Mouse (Mus musculus): Measurements from ENCODE around the gene Ano8.

Ano8 gene

GRCm38 (mm10) chr8:71498816-71499690 is 13.3 kb upstream of the Ano8 start:
- DNase-seq = peak; percentile 23

GRCm38 (mm10) chr8:71497881-71498501 is 12.2 kb upstream of the Ano8 start:
- DNase-seq = peak; percentile 46

- peak; percentile 47 for DNase-seq
Measured at GRCm38 (mm10) chr8:71497077-71497645, 11.4 kb upstream of the Ano8 start.

GRCm38 (mm10) chr8:71496481-71496880 is 10.7 kb upstream of the Ano8 start:
- DNase-seq = peak; percentile 76

GRCm38 (mm10) chr8:71495811-71496210 is 10.0 kb upstream of the Ano8 start:
- DNase-seq = peak; percentile 52

GRCm38 (mm10) chr8:71495039-71495438 is 9.3 kb upstream of the Ano8 start:
- peak; percentile 80 for DNase-seq

- DNase-seq = peak; percentile 89
Measured at GRCm38 (mm10) chr8:71488454-71488853, 2.7 kb upstream of the Ano8 start.

GRCm38 (mm10) chr8:71487691-71488445 is 2.1 kb upstream of the Ano8 start, which contains the start of gene Gtpbp3:
Gtpbp3 (plus strand) TSS chr8:71488103.
- DNase-seq = peak; percentile 74

GRCm38 (mm10) chr8:71486136-71486529 is 370 bp upstream of the Ano8 start:
- DNase-seq = no peak

GRCm38 (mm10) chr8:71484736-71485135 is 1.0 kb downstream of the Ano8 start:
- peak; percentile 58 for DNase-seq

- DNase-seq = no peak
Measured at GRCm38 (mm10) chr8:71483932-71484331, 1.8 kb downstream of the Ano8 start.

GRCm38 (mm10) chr8:71478943-71479342 is 6.8 kb downstream of the Ano8 start:
- DNase-seq = no peak

- peak; percentile 71 for DNase-seq
Measured at GRCm38 (mm10) chr8:71477196-71477845, 8.4 kb downstream of the Ano8 start.

- DNase-seq = peak; percentile 89
Measured at GRCm38 (mm10) chr8:71476099-71476940, 9.4 kb downstream of the Ano8 start.

- DNase-seq = peak; percentile 70
Measured at GRCm38 (mm10) chr8:71475702-71476075, 10.1 kb downstream of the Ano8 start.

GRCm38 (mm10) chr8:71474785-71475701 is 10.7 kb downstream of the Ano8 start:
- peak; percentile 76 for DNase-seq

GRCm38 (mm10) chr8:71474344-71474743 is 11.4 kb downstream of the Ano8 start:
- peak; percentile 61 for DNase-seq

GRCm38 (mm10) chr8:71472601-71473386 is 13.0 kb downstream of the Ano8 start:
- peak; percentile 17 for DNase-seq

- peak; percentile 36 for DNase-seq
Measured at GRCm38 (mm10) chr8:71471861-71472260, 13.9 kb downstream of the Ano8 start.

- DNase-seq = no peak
Measured at GRCm38 (mm10) chr8:71470913-71471255, 14.9 kb downstream of the Ano8 start.

All from cerebellum, adult 11-12 months (tissue).